Mouse (Mus musculus) lung, postnatal 0 days (tissue): ENCODE measurements around the gene Rgs14.

Source experiments
- CTCF ChIP-seq: IDR thresholded peaks from 2 replicates; pipeline ENCODE4 v1.5.1; 2016; ENCODE audit warnings: antibody characterized with exemption, mild to moderate bottlenecking
- EP300 ChIP-seq: IDR thresholded peaks from 2 replicates; pipeline ENCODE4 v1.6.1; 2016; ENCODE audit warnings: antibody characterized with exemption, mild to moderate bottlenecking, control low read depth

GRCm38 (mm10) chr13:55332331-55332730 lies 37.2 kb upstream of the Rgs14 start:
- TF ChIP-seq CTCF (no peak), EP300 (no peak)
